Mouse (Mus musculus): ENCODE measurements around the gene Nlgn1. TPM values are rescaled to one million over a fixed set of nuclear protein-coding genes. Genes with fewer than 3 reads are reported as not detected.
A peak's percentile ranks its signal among the peaks of the same experiment; 100 is the strongest.

Gene Nlgn1
- polyA plus RNA-seq, 1 experiment from 2014 or later, result 0.92 TPM

- Histone ChIP-seq H3K4me1 (ENCODE audit: control insufficient read depth, insufficient read depth, low read length) (no peaks in the 10 kb centered on the region), H3K9me3 (replicated peaks; ENCODE audit: control insufficient read depth, low read length) (no peaks in the 10 kb centered on the region), H3K9ac (ENCODE audit: low read length) (no peak overlapping the region), H3K36me3 (ENCODE audit: control insufficient read depth, insufficient read depth) (no peaks in the 10 kb centered on the region), H3K4me3 (ENCODE audit: low read length) (no peak overlapping the region), H3K27ac (ENCODE audit: low read length) (no peak overlapping the region), H3K27me3 (ENCODE audit: control insufficient read depth, insufficient read depth, low read length) (no peaks in the 10 kb centered on the region), H3K4me2 (ENCODE audit: low read depth, low read length) (no peak overlapping the region)
- ATAC-seq (replicated peaks; ENCODE audit: extremely low read depth, insufficient read depth, low FRiP score), result no peak
- 71% methylated on average over 3 of the region's 3 CpGs for WGBS
Measured at GRCm38 (mm10) chr3:26173613-26174012, 158.6 kb downstream of the Nlgn1 start.

DNA sequence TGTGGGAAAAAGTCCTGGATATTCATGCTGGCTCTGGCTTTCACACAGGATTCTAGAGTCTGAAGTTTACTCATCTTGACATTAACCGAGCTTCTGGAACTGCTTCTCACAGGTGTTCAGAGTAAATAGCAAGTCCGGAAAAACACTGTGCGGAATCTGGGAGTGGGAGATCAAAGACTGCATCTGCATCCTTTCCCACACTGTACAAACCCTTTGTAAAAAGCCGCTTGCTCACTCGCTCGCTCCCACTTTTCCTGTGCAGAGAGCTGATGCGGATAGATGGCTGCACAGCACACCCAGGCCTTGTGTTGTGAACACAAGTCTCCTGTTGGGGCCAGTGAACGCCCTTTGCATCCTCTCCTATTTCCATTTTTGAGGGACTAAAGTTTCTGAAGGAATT lies 165.5 kb downstream of the Nlgn1 start:
- no peak for ATAC-seq (replicated peaks; ENCODE audit: extremely low read depth, insufficient read depth, low FRiP score)
- H3K27me3 ChIP-seq (ENCODE audit: control insufficient read depth, insufficient read depth, low read length), result no peaks in the 10 kb centered on the region
- no peak overlapping the region for H3K27ac ChIP-seq (ENCODE audit: low read length)
- H3K4me1 ChIP-seq (ENCODE audit: control insufficient read depth, insufficient read depth, low read length), result no peaks in the 10 kb centered on the region
- H3K4me3 ChIP-seq (ENCODE audit: low read length), result no peak overlapping the region
- H3K9me3 ChIP-seq (replicated peaks; ENCODE audit: control insufficient read depth, low read length), result no peaks in the 10 kb centered on the region
- 81% methylated on average over 8 of the region's 8 CpGs for WGBS
- no peak overlapping the region for H3K9ac ChIP-seq (ENCODE audit: low read length)
- H3K36me3 ChIP-seq (ENCODE audit: control insufficient read depth, insufficient read depth), result no peaks in the 10 kb centered on the region
- H3K4me2 ChIP-seq (ENCODE audit: low read depth, low read length), result no peak overlapping the region

GRCm38 (mm10) chr3:26153782-26154181 lies 178.5 kb downstream of the Nlgn1 start:
- ATAC-seq (replicated peaks; ENCODE audit: extremely low read depth, insufficient read depth, low FRiP score), result no peak
- no peak overlapping the region for H3K27ac ChIP-seq (ENCODE audit: low read length)
- WGBS, result under 1% methylated on average over 9 of the region's 9 CpGs
- peak overlapping the region; percentile 60 for H3K4me3 ChIP-seq (ENCODE audit: low read length)
- H3K4me1 ChIP-seq (ENCODE audit: control insufficient read depth, insufficient read depth, low read length), result 0 out of 2 replicates have a peak, but pooled peaks cover 2% of the 10 kb centered on the region
- H3K36me3 ChIP-seq (ENCODE audit: control insufficient read depth, insufficient read depth), result no peaks in the 10 kb centered on the region
- peaks cover 2% of the 10 kb centered on the region; the same call in 1 of the 2 replicates for H3K27me3 ChIP-seq (ENCODE audit: control insufficient read depth, insufficient read depth, low read length)
- peak overlapping the region; percentile 58 for H3K9ac ChIP-seq (ENCODE audit: low read length)
- peak overlapping the region; percentile 79 for H3K4me2 ChIP-seq (ENCODE audit: low read depth, low read length)
- no peaks in the 10 kb centered on the region for H3K9me3 ChIP-seq (replicated peaks; ENCODE audit: control insufficient read depth, low read length)

GRCm38 (mm10) chr3:26153036-26153741 lies 179.1 kb downstream of the Nlgn1 start:
- Histone ChIP-seq H3K27me3 (ENCODE audit: control insufficient read depth, insufficient read depth, low read length) (peaks cover 2% of the 10 kb centered on the region; the same call in 1 of the 2 replicates), H3K4me3 (ENCODE audit: low read length) (peak overlapping the region; percentile 60), H3K27ac (ENCODE audit: low read length) (no peak overlapping the region), H3K4me1 (ENCODE audit: control insufficient read depth, insufficient read depth, low read length) (0 out of 2 replicates have a peak, but pooled peaks cover 2% of the 10 kb centered on the region), H3K9me3 (replicated peaks; ENCODE audit: control insufficient read depth, low read length) (no peaks in the 10 kb centered on the region), H3K4me2 (ENCODE audit: low read depth, low read length) (peak overlapping the region; percentile 79), H3K36me3 (ENCODE audit: control insufficient read depth, insufficient read depth) (no peaks in the 10 kb centered on the region), H3K9ac (ENCODE audit: low read length) (peak overlapping the region; percentile 58)
- WGBS, result under 1% methylated on average over 31 of the region's 31 CpGs
- no peak for ATAC-seq (replicated peaks; ENCODE audit: extremely low read depth, insufficient read depth, low FRiP score)

DNA sequence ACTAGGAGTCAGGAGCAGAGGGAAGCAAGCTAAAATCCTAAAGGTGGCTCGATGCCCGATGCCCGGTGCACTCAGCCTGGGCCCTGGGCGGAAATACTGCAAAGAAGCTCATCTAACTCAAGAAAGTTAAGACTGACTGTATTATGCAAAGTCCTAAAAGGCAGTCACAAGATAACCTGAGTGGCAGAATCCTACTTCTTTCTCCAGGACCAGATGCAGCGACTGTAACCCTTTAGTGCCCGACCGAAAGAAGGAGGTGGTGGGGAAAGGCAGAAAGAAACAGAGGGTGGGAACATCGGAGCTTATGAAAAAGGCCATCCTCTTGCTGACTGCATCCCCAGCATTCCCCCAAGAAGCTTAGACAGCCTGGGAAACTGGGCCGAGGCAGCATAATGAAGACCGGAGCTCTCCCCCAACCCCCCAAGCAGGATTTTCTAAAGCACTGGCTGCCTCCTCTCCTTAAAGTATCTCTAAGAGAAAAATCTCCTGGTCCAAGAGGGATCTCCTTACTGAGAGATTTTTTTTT lies 179.7 kb downstream of the Nlgn1 start:
- no peak for ATAC-seq (replicated peaks; ENCODE audit: extremely low read depth, insufficient read depth, low FRiP score)
- WGBS, result 2% methylated on average over 10 of the region's 10 CpGs

GRCm38 (mm10) chr3:26151351-26152020 lies 180.8 kb downstream of the Nlgn1 start:
- no peak overlapping the region for H3K4me2 ChIP-seq (ENCODE audit: low read depth, low read length)
- no peak for ATAC-seq (replicated peaks; ENCODE audit: extremely low read depth, insufficient read depth, low FRiP score)
- 31% methylated on average over 6 of the region's 6 CpGs for WGBS

More for the DNA sequence above, 179.7 kb downstream of the Nlgn1 start:
- Histone ChIP-seq H3K36me3 (ENCODE audit: control insufficient read depth, insufficient read depth) (no peaks in the 10 kb centered on the region), H3K9ac (ENCODE audit: low read length) (peak overlapping the region; percentile 58), H3K4me3 (ENCODE audit: low read length) (peak overlapping the region; percentile 60), H3K4me2 (ENCODE audit: low read depth, low read length) (peak overlapping the region; percentile 79), H3K27me3 (ENCODE audit: control insufficient read depth, insufficient read depth, low read length) (peaks cover 2% of the 10 kb centered on the region; the same call in 1 of the 2 replicates), H3K27ac (ENCODE audit: low read length) (no peak overlapping the region), H3K9me3 (replicated peaks; ENCODE audit: control insufficient read depth, low read length) (no peaks in the 10 kb centered on the region), H3K4me1 (ENCODE audit: control insufficient read depth, insufficient read depth, low read length) (0 out of 2 replicates have a peak, but pooled peaks cover 2% of the 10 kb centered on the region)

GRCm38 (mm10) chr3:26146174-26146573 lies 186.1 kb downstream of the Nlgn1 start:
- H3K36me3 ChIP-seq (ENCODE audit: control insufficient read depth, insufficient read depth), result no peaks in the 10 kb centered on the region
- no peak overlapping the region for H3K4me3 ChIP-seq (ENCODE audit: low read length)
- H3K27ac ChIP-seq (ENCODE audit: low read length), result no peak overlapping the region
- no peaks in the 10 kb centered on the region for H3K9me3 ChIP-seq (replicated peaks; ENCODE audit: control insufficient read depth, low read length)
- ATAC-seq (replicated peaks; ENCODE audit: extremely low read depth, insufficient read depth, low FRiP score), result no peak
- WGBS, result 66% methylated on average over 3 of the region's 3 CpGs
- no peak overlapping the region for H3K4me2 ChIP-seq (ENCODE audit: low read depth, low read length)
- no peak overlapping the region for H3K9ac ChIP-seq (ENCODE audit: low read length)
- no peaks in the 10 kb centered on the region for H3K4me1 ChIP-seq (ENCODE audit: control insufficient read depth, insufficient read depth, low read length)
- no peaks in the 10 kb centered on the region for H3K27me3 ChIP-seq (ENCODE audit: control insufficient read depth, insufficient read depth, low read length)

More at GRCm38 (mm10) chr3:26151351-26152020, 180.8 kb downstream of the Nlgn1 start:
- Histone ChIP-seq H3K27me3 (ENCODE audit: control insufficient read depth, insufficient read depth, low read length) (peaks cover 2% of the 10 kb centered on the region; the same call in 1 of the 2 replicates), H3K36me3 (ENCODE audit: control insufficient read depth, insufficient read depth) (no peaks in the 10 kb centered on the region), H3K4me3 (ENCODE audit: low read length) (no peak overlapping the region), H3K9me3 (replicated peaks; ENCODE audit: control insufficient read depth, low read length) (no peaks in the 10 kb centered on the region), H3K27ac (ENCODE audit: low read length) (no peak overlapping the region), H3K9ac (ENCODE audit: low read length) (no peak overlapping the region), H3K4me1 (ENCODE audit: control insufficient read depth, insufficient read depth, low read length) (0 out of 2 replicates have a peak, but pooled peaks cover 2% of the 10 kb centered on the region)

GRCm38 (mm10) chr3:26145441-26145840 lies 186.8 kb downstream of the Nlgn1 start:
- Histone ChIP-seq H3K4me2 (ENCODE audit: low read depth, low read length) (no peak overlapping the region), H3K4me3 (ENCODE audit: low read length) (no peak overlapping the region), H3K4me1 (ENCODE audit: control insufficient read depth, insufficient read depth, low read length) (no peaks in the 10 kb centered on the region), H3K27ac (ENCODE audit: low read length) (no peak overlapping the region), H3K9ac (ENCODE audit: low read length) (no peak overlapping the region), H3K9me3 (replicated peaks; ENCODE audit: control insufficient read depth, low read length) (no peaks in the 10 kb centered on the region), H3K27me3 (ENCODE audit: control insufficient read depth, insufficient read depth, low read length) (no peaks in the 10 kb centered on the region), H3K36me3 (ENCODE audit: control insufficient read depth, insufficient read depth) (no peaks in the 10 kb centered on the region)
- 61% methylated on average over 5 of the region's 5 CpGs for WGBS
- no peak for ATAC-seq (replicated peaks; ENCODE audit: extremely low read depth, insufficient read depth, low FRiP score)

DNA sequence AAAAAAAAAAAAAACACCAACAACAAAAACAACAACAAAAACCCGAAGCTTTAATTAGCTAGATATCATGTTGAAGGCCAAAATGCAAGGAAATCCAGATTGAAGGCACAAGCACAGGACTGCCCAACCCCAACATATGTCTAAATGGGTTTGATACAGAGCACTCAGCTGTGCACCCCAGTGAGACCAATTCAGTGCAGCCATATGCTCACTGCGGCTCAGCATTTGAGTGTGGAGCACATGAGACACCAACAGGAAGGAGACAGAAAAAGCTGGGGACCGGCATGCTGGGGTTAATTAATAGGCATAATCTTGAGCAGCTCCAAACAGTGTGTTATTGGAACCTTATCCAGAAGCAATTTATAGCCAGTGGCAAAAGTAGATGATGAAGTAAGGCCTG lies 190.7 kb downstream of the Nlgn1 start:
- no peak overlapping the region for H3K9ac ChIP-seq (ENCODE audit: low read length)
- no peak overlapping the region for H3K4me2 ChIP-seq (ENCODE audit: low read depth, low read length)
- no peaks in the 10 kb centered on the region for H3K4me1 ChIP-seq (ENCODE audit: control insufficient read depth, insufficient read depth, low read length)
- no peaks in the 10 kb centered on the region for H3K36me3 ChIP-seq (ENCODE audit: control insufficient read depth, insufficient read depth)
- no peak for ATAC-seq (replicated peaks; ENCODE audit: extremely low read depth, insufficient read depth, low FRiP score)
- H3K27ac ChIP-seq (ENCODE audit: low read length), result no peak overlapping the region
- H3K4me3 ChIP-seq (ENCODE audit: low read length), result no peak overlapping the region
- H3K9me3 ChIP-seq (replicated peaks; ENCODE audit: control insufficient read depth, low read length), result no peaks in the 10 kb centered on the region
- H3K27me3 ChIP-seq (ENCODE audit: control insufficient read depth, insufficient read depth, low read length), result no peaks in the 10 kb centered on the region
- 81% methylated on average over 3 of the region's 3 CpGs for WGBS
